Mouse (Mus musculus): Measurements from ENCODE around the gene Serpina1f. TPM values are rescaled to one million over a fixed set of nuclear protein-coding genes. Genes with fewer than 3 reads are reported as not detected.
"Not testable (repeated sequence)": the region's sequence is repeated elsewhere in the genome, so short reads cannot be mapped to it uniquely, and the experiment has no call there.

Serpina1f gene
- polyA plus RNA-seq, 1 experiment = 0.08 TPM

DNA sequence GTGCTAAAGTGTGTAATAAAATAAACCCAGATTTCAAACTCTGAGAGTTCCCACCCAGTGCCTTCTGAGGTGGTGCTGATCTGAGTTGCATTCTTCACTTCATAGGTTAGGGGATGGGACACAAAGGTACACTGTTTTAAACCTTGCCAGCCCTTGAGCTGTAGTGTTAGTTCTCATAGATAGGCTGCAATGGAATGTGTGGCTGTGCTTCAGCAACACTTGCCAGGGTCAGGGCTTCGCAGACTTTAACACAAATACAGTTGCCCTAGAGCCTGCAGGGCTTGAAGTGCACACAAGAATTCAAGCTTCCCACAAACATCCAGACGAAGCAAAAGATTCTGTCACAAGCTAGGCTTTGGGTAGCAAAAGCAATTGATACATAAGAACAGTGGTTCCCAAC, 24.4 kb downstream of the Serpina1f start:
- H3K27me3 ChIP-seq (ENCODE audit: control insufficient read depth, insufficient read depth, low read length) = no peaks in the 10 kb centered on the region
- TF ChIP-seq CTCF (IDR thresholded peaks at IDR 0.05; ENCODE audit: borderline replicate concordance, control insufficient read depth, extremely low read depth, insufficient read depth, low read length, poor library complexity) (no peak), POLR2A (IDR thresholded peaks at IDR 0.05; ENCODE audit: control insufficient read depth, extremely low read depth, insufficient read depth, low read length, poor library complexity) (no peak)
- H3K27ac ChIP-seq (ENCODE audit: control insufficient read depth, insufficient read depth, low read length) = no peak overlapping the region
- H3K4me1 ChIP-seq (replicated peaks; ENCODE audit: control insufficient read depth, insufficient read depth, low read length) = no peaks in the 10 kb centered on the region
- H3K36me3 ChIP-seq (ENCODE audit: control insufficient read depth, insufficient read depth, low read length) = no peaks in the 10 kb centered on the region
- WGBS = 72% methylated on average over 2 of the region's 2 CpGs
- no peak overlapping the region for H3K4me3 ChIP-seq (ENCODE audit: control insufficient read depth, insufficient read depth, low read length)
- no peak for DNase-seq

- H3K36me3 ChIP-seq (ENCODE audit: control insufficient read depth, insufficient read depth, low read length) = no peaks in the 10 kb centered on the region
- no peaks in the 10 kb centered on the region for H3K27me3 ChIP-seq (ENCODE audit: control insufficient read depth, insufficient read depth, low read length)
- no peak overlapping the region for H3K4me3 ChIP-seq (ENCODE audit: control insufficient read depth, insufficient read depth, low read length)
- 90% methylated on average over 5 of the region's 5 CpGs for WGBS
- no peak overlapping the region for H3K27ac ChIP-seq (ENCODE audit: control insufficient read depth, insufficient read depth, low read length)
- TF ChIP-seq POLR2A (IDR thresholded peaks at IDR 0.05; ENCODE audit: control insufficient read depth, extremely low read depth, insufficient read depth, low read length, poor library complexity) = no peak
- TF ChIP-seq CTCF (IDR thresholded peaks at IDR 0.05; ENCODE audit: borderline replicate concordance, control insufficient read depth, extremely low read depth, insufficient read depth, low read length, poor library complexity) = no peak
- DNase-seq = no peak
- H3K4me1 ChIP-seq (replicated peaks; ENCODE audit: control insufficient read depth, insufficient read depth, low read length) = no peaks in the 10 kb centered on the region
Observed at GRCm38 (mm10) chr12:103670344-103670743, 25.0 kb downstream of the Serpina1f start.

DNA sequence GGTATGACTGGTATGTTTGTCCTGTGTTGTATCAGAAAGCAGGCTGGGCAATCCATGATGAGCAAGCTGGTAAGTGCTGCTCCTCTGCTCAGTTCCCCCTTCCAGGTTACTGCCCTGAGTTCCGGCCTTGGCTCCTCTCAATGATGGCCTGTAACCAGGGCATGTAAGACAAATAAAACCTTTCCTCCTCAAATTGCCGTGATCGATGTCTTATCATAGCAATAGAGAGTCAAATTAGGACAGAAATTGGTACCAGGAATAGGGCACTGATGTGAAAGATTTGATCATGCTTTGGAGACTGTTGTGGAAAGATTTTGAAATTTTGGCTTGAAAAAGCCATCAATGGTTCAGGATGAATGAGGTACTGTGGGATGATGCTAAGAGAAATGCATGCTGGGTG, 30.0 kb downstream of the Serpina1f start:
- H3K36me3 ChIP-seq (ENCODE audit: control insufficient read depth, insufficient read depth, low read length) = no peaks in the 10 kb centered on the region
- H3K4me3 ChIP-seq (ENCODE audit: control insufficient read depth, insufficient read depth, low read length) = no peak overlapping the region
- no peaks in the 10 kb centered on the region for H3K4me1 ChIP-seq (replicated peaks; ENCODE audit: control insufficient read depth, insufficient read depth, low read length)
- WGBS = 98% methylated on average over 3 of the region's 3 CpGs
- DNase-seq = no peak
- H3K27ac ChIP-seq (ENCODE audit: control insufficient read depth, insufficient read depth, low read length) = no peak overlapping the region
- TF ChIP-seq CTCF (IDR thresholded peaks at IDR 0.05; ENCODE audit: borderline replicate concordance, control insufficient read depth, extremely low read depth, insufficient read depth, low read length, poor library complexity) (no peak), POLR2A (IDR thresholded peaks at IDR 0.05; ENCODE audit: control insufficient read depth, extremely low read depth, insufficient read depth, low read length, poor library complexity) (no peak)
- no peaks in the 10 kb centered on the region for H3K27me3 ChIP-seq (ENCODE audit: control insufficient read depth, insufficient read depth, low read length)

DNA sequence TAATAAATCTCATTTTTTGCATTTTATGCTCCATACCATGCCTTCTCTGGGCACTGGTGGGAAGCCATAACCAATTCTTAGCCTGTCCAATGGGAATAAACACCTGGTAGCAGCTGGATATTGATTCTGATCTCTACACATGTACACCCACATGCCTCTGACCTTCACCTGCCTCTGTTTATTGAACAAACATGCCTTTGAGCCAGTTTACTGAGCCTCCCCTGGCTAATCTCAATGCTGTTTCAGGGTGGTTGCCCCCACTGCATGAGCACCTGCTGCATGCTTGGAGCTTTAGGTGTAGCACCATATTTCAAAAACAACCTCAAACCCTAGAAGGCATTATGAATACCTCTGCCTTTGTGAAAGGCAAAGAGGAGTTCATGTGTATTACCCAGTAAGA, 33.3 kb downstream of the Serpina1f start:
- H3K4me1 ChIP-seq (replicated peaks; ENCODE audit: control insufficient read depth, insufficient read depth, low read length); H3K36me3 ChIP-seq (ENCODE audit: control insufficient read depth, insufficient read depth, low read length); DNase-seq; H3K27me3 ChIP-seq (ENCODE audit: control insufficient read depth, insufficient read depth, low read length); H3K4me3 ChIP-seq (ENCODE audit: control insufficient read depth, insufficient read depth, low read length); H3K27ac ChIP-seq (ENCODE audit: control insufficient read depth, insufficient read depth, low read length): not testable (repeated sequence)

DNA sequence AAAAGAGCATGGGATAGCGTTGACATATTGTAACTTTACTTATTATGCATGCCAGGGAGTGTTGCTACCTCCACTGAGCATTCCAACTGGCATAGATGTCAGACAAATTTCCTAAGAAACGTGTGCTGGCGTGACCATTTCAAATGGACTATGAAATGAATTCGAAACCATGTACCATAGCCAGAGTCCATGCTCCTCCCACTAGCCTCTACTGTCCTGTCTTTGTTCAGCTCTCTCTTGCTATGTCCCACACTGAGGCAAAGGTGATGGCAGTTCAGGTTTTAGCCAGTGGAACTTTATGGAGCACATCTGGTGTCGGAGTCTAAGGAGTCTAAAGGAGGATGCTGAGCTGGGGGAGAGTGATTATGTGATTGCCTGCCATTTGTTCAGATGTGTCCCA, 35.3 kb downstream of the Serpina1f start:
- TF ChIP-seq POLR2A (IDR thresholded peaks at IDR 0.05; ENCODE audit: control insufficient read depth, extremely low read depth, insufficient read depth, low read length, poor library complexity) (no peak), CTCF (IDR thresholded peaks at IDR 0.05; ENCODE audit: borderline replicate concordance, control insufficient read depth, extremely low read depth, insufficient read depth, low read length, poor library complexity) (no peak)
- WGBS = 87% methylated on average over 5 of the region's 5 CpGs
- H3K27me3 ChIP-seq (ENCODE audit: control insufficient read depth, insufficient read depth, low read length) = no peaks in the 10 kb centered on the region
- H3K4me1 ChIP-seq (replicated peaks; ENCODE audit: control insufficient read depth, insufficient read depth, low read length) = no peaks in the 10 kb centered on the region
- no peak overlapping the region for H3K4me3 ChIP-seq (ENCODE audit: control insufficient read depth, insufficient read depth, low read length)
- H3K27ac ChIP-seq (ENCODE audit: control insufficient read depth, insufficient read depth, low read length) = no peak overlapping the region
- no peak for DNase-seq
- H3K36me3 ChIP-seq (ENCODE audit: control insufficient read depth, insufficient read depth, low read length) = no peaks in the 10 kb centered on the region

DNA sequence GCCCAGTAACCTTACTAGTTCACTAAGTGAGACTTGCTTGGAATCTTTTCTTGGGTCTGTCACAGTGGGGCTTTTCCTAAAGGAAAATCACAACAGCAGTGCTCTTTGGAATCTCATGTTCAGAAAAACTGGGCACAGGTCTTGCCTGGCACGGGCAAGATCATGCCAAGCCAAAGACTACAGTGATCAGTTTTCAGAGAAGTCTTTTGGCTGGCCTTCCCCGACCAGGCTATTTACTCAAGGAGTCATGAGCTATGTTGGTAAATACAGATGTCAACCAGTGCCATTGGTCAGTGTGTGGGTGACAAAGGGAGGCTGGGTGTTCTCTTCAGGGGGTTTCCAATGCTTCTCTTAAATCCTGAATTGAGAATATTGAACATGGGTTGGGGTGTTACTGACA, 36.2 kb downstream of the Serpina1f start:
- TF ChIP-seq POLR2A (IDR thresholded peaks at IDR 0.05; ENCODE audit: control insufficient read depth, extremely low read depth, insufficient read depth, low read length, poor library complexity) (no peak), CTCF (IDR thresholded peaks at IDR 0.05; ENCODE audit: borderline replicate concordance, control insufficient read depth, extremely low read depth, insufficient read depth, low read length, poor library complexity) (no peak)
- DNase-seq = no peak
- WGBS = 89% methylated on average over 2 of the region's 2 CpGs
- H3K27ac ChIP-seq (ENCODE audit: control insufficient read depth, insufficient read depth, low read length) = no peak overlapping the region
- no peaks in the 10 kb centered on the region for H3K36me3 ChIP-seq (ENCODE audit: control insufficient read depth, insufficient read depth, low read length)
- H3K27me3 ChIP-seq (ENCODE audit: control insufficient read depth, insufficient read depth, low read length) = no peaks in the 10 kb centered on the region
- H3K4me3 ChIP-seq (ENCODE audit: control insufficient read depth, insufficient read depth, low read length) = no peak overlapping the region
- H3K4me1 ChIP-seq (replicated peaks; ENCODE audit: control insufficient read depth, insufficient read depth, low read length) = no peaks in the 10 kb centered on the region

GRCm38 (mm10) chr12:103657991-103658390, 37.3 kb downstream of the Serpina1f start:
- H3K4me1 ChIP-seq (replicated peaks; ENCODE audit: control insufficient read depth, insufficient read depth, low read length) = no peaks in the 10 kb centered on the region
- H3K27ac ChIP-seq (ENCODE audit: control insufficient read depth, insufficient read depth, low read length) = no peak overlapping the region
- no peak for DNase-seq
- H3K27me3 ChIP-seq (ENCODE audit: control insufficient read depth, insufficient read depth, low read length) = no peaks in the 10 kb centered on the region
- WGBS = 88% methylated on average over 10 of the region's 10 CpGs
- no peak overlapping the region for H3K4me3 ChIP-seq (ENCODE audit: control insufficient read depth, insufficient read depth, low read length)
- TF ChIP-seq CTCF (IDR thresholded peaks at IDR 0.05; ENCODE audit: borderline replicate concordance, control insufficient read depth, extremely low read depth, insufficient read depth, low read length, poor library complexity) (no peak), POLR2A (IDR thresholded peaks at IDR 0.05; ENCODE audit: control insufficient read depth, extremely low read depth, insufficient read depth, low read length, poor library complexity) (no peak)
- H3K36me3 ChIP-seq (ENCODE audit: control insufficient read depth, insufficient read depth, low read length) = no peaks in the 10 kb centered on the region

Data from thymus, adult 2 months (tissue).